Comparison of ENCODE assay signal across 9 mouse cellular contexts in genomic region chr15:8710146-8711006, GRCm38 (mm10). TPM values are rescaled to one million over a fixed set of nuclear protein-coding genes. Genes with fewer than 3 reads are reported as not detected.
DNase-seq lines count a peak whose midpoint lies in the region; ATAC-seq and TF ChIP-seq lines count a peak whose summit lies in the region.
"Had no signal": no experiment of that assay in that cellular context is flagged by ENCODE, and none has a peak within 500 bp of the region (broad histone marks: within the 10 kb centered on the region; RNA-seq: fewer than 3 reads in every experiment).

Gene Slc1a3 (minus strand): TSS chr15:8710764.

- H3K4me2 ChIP-seq in heart, embryonic 12.5 days, result peak within 1 kb of the TSS; percentile 75
- peak within 1 kb of the TSS; percentile 58 for H3K4me2 ChIP-seq in kidney, embryonic 16.5 days (replicated peaks; ENCODE audit: low read depth, low read length)
- peak within 1 kb of the TSS; percentile 91 for H3K4me2 ChIP-seq in liver, embryonic 12.5 days
- peak within 1 kb of the TSS; percentile 87 for H3K4me2 ChIP-seq in myocyte (ENCODE audit: low read depth)

- H3K36me3 ChIP-seq in embryonic facial prominence, embryonic 10.5 days (replicated peaks), result peaks cover 13% of the 10 kb centered on the region
- H3K36me3 ChIP-seq in heart, embryonic 12.5 days, result peaks cover 8% of the 10 kb centered on the region
- H3K36me3 ChIP-seq in kidney, embryonic 16.5 days (ENCODE audit: insufficient read depth, low read length), result no peaks in the 10 kb centered on the region
- no peaks in the 10 kb centered on the region for H3K36me3 ChIP-seq in liver, embryonic 12.5 days
- no peaks in the 10 kb centered on the region for H3K36me3 ChIP-seq in myocyte (ENCODE audit: control insufficient read depth, insufficient read depth)

- under 1% methylated on average over 34 of the region's 34 CpGs for WGBS in embryonic facial prominence, embryonic 10.5 days
- 1% methylated on average over 34 of the region's 34 CpGs for WGBS in heart, embryonic 12.5 days
- WGBS in kidney, embryonic 16.5 days, result under 1% methylated on average over 34 of the region's 34 CpGs
- WGBS in liver, embryonic 12.5 days (ENCODE audit: insufficient replicate concordance), result under 1% methylated on average over 34 of the region's 34 CpGs

- peak within 1 kb of the TSS; percentile 78 for H3K9ac ChIP-seq in heart, embryonic 12.5 days
- peak within 1 kb of the TSS; percentile 61 for H3K9ac ChIP-seq in kidney, embryonic 16.5 days (replicated peaks; ENCODE audit: low read length)
- peak within 1 kb of the TSS; percentile 66 for H3K9ac ChIP-seq in liver, embryonic 12.5 days

- no peaks in the 10 kb centered on the region for H3K79me2 ChIP-seq in myocyte (ENCODE audit: control insufficient read depth, insufficient read depth)

- peaks cover 20% of the 10 kb centered on the region for H3K27me3 ChIP-seq in embryonic facial prominence, embryonic 10.5 days (replicated peaks; ENCODE audit: low read depth, poor library complexity, severe bottlenecking)
- no peaks in the 10 kb centered on the region for H3K27me3 ChIP-seq in heart, embryonic 12.5 days (replicated peaks)
- H3K27me3 ChIP-seq in kidney, embryonic 16.5 days (ENCODE audit: insufficient read depth, low read length), result no peaks in the 10 kb centered on the region
- peaks cover 17% of the 10 kb centered on the region for H3K27me3 ChIP-seq in liver, embryonic 12.5 days (replicated peaks)
- H3K27me3 ChIP-seq in myocyte (ENCODE audit: control insufficient read depth, insufficient read depth, insufficient read length), result no peaks in the 10 kb centered on the region
- H3K27me3 ChIP-seq: Patski had no signal

- TF ChIP-seq POLR2A in myocyte (IDR thresholded peaks at IDR 0.05; ENCODE audit: insufficient read length, low read depth), result peak; percentile 45

- peak within 1 kb of the TSS; percentile 78 for H3K4me3 ChIP-seq in embryonic facial prominence, embryonic 10.5 days
- peak within 1 kb of the TSS; percentile 78 for H3K4me3 ChIP-seq in heart, embryonic 12.5 days
- peak within 1 kb of the TSS; percentile 63 for H3K4me3 ChIP-seq in kidney, embryonic 16.5 days (ENCODE audit: low read length)
- peak within 1 kb of the TSS; percentile 65 for H3K4me3 ChIP-seq in liver, embryonic 12.5 days
- H3K4me3 ChIP-seq in myocyte, result peak within 1 kb of the TSS; percentile 29

- peaks cover 30% of the 10 kb centered on the region for H3K4me1 ChIP-seq in embryonic facial prominence, embryonic 10.5 days
- peaks cover 13% of the 10 kb centered on the region for H3K4me1 ChIP-seq in heart, embryonic 12.5 days (replicated peaks)
- peaks cover 6% of the 10 kb centered on the region; the same call in 1 of the 2 replicates for H3K4me1 ChIP-seq in kidney, embryonic 16.5 days (ENCODE audit: insufficient read depth, low read length)
- peaks cover 38% of the 10 kb centered on the region for H3K4me1 ChIP-seq in liver, embryonic 12.5 days

- ATAC-seq in heart, embryonic 12.5 days (ENCODE audit: insufficient number of reproducible peaks, low FRiP score), result peak; percentile 86
- peak; percentile 94 for ATAC-seq in kidney, embryonic 16.5 days (ENCODE audit: low FRiP score, low TSS enrichment)
- peak; percentile 82 for ATAC-seq in liver, embryonic 12.5 days
- ATAC-seq: Patski had no signal

- H3K27ac ChIP-seq in embryonic facial prominence, embryonic 10.5 days (replicated peaks), result peak within 1 kb of the TSS; percentile 86
- H3K27ac ChIP-seq in heart, embryonic 12.5 days (ENCODE audit: poor library complexity, severe bottlenecking), result peak within 1 kb of the TSS; percentile 64
- H3K27ac ChIP-seq in kidney, embryonic 16.5 days (ENCODE audit: low read length), result no peak within 1 kb of the TSS
- H3K27ac ChIP-seq in liver, embryonic 12.5 days, result no peak within 1 kb of the TSS

- H3K9me3 ChIP-seq in embryonic facial prominence, embryonic 10.5 days, result no peaks in the 10 kb centered on the region
- H3K9me3 ChIP-seq in heart, embryonic 12.5 days (replicated peaks), result no peaks in the 10 kb centered on the region
- H3K9me3 ChIP-seq in kidney, embryonic 16.5 days (ENCODE audit: low read length), result no peaks in the 10 kb centered on the region
- no peaks in the 10 kb centered on the region for H3K9me3 ChIP-seq in liver, embryonic 12.5 days (replicated peaks)

- peak; percentile 12 for DNase-seq in thymus, postnatal 0 days (ENCODE audit: low spot score)
- DNase-seq in thymus, adult 18-20 months, result no peak
- peak; percentile 72 for DNase-seq in embryonic facial prominence, embryonic 10.5 days (ENCODE audit: low spot score)
- DNase-seq in testis, postnatal 14 days (ENCODE audit: low spot score), result peak; percentile 17

- H3ac ChIP-seq in myocyte (ENCODE audit: control insufficient read depth, insufficient read length), result no peak within 1 kb of the TSS

TF ChIP-seq in myocyte, 11 proteins besides CTCF, POLR2A, EP300 and RAD21:
- TF ChIP-seq REST (IDR thresholded peaks at IDR 0.05; ENCODE audit: insufficient read depth, insufficient read length), result no peak
- no peak for TF ChIP-seq SRF (IDR thresholded peaks at IDR 0.05; ENCODE audit: control insufficient read depth, insufficient read length, low read depth)
- no peak for TF ChIP-seq MYOD1 (IDR thresholded peaks at IDR 0.05; ENCODE audit: control insufficient read depth in 1 of 3, insufficient read length in 2 of 3, low read depth in 2 of 3)
- TF ChIP-seq MAX (IDR thresholded peaks at IDR 0.05; ENCODE audit: low read depth), result no peak
- no peak for TF ChIP-seq TCF3 (IDR thresholded peaks at IDR 0.05; ENCODE audit: insufficient read length, low read depth)
- no peak for TF ChIP-seq E2F4 (IDR thresholded peaks at IDR 0.05; ENCODE audit: insufficient read depth)
- TF ChIP-seq CEBPB (IDR thresholded peaks at IDR 0.05; ENCODE audit: insufficient read depth, poor library complexity, severe bottlenecking), result no peak
- TF ChIP-seq TCF12 (IDR thresholded peaks at IDR 0.05; ENCODE audit: insufficient read depth, poor library complexity, severe bottlenecking), result no peak
- TF ChIP-seq MYOG (IDR thresholded peaks at IDR 0.05; ENCODE audit: control insufficient read depth in 1 of 3, insufficient read depth in 1 of 3, insufficient read length in 2 of 3, low read depth in 2 of 3), result no peak
- no peak for TF ChIP-seq USF1 (IDR thresholded peaks at IDR 0.05; ENCODE audit: low read depth)
- TF ChIP-seq POLR2AphosphoS2 (IDR thresholded peaks at IDR 0.05; ENCODE audit: insufficient read length, low read depth), result no peak

RNA-seq across cellular contexts. Expression of gene Slc1a3, which starts in this region (rescaled TPM):
- 14.5 and 18.0 TPM in 2 replicates for polyA plus RNA-seq in thymus, postnatal 0 days (2015; fragmentation: Nextera tagmentation; extraction: Ambion mirVana)
- polyA plus RNA-seq in embryonic facial prominence, embryonic 10.5 days (2016; fragmentation: Nextera tagmentation; extraction: Ambion mirVana), result 24.2 and 25.7 TPM in 2 replicates
- 19.7 and 19.9 TPM in 2 replicates for polyA plus RNA-seq in heart, embryonic 12.5 days (2016; fragmentation: Nextera tagmentation; extraction: Ambion mirVana)
- polyA plus RNA-seq in kidney, embryonic 16.5 days (2015; fragmentation: Nextera tagmentation; extraction: Ambion mirVana), result 14.6 and 18.0 TPM in 2 replicates
- polyA plus RNA-seq in liver, embryonic 12.5 days (2016; fragmentation: Nextera tagmentation; extraction: Ambion mirVana), result 2.4 and 3.0 TPM in 2 replicates
- polyA plus RNA-seq in myocyte (2012; fragmentation: generic; extraction: Trizol), result 0.47 TPM

Comparison
In these comparisons a context has a peak if more than half of its experiments do, and no peak if none do; other contexts are left out.
1. DNase-seq: peak in thymus, postnatal 0 days (single experiment), embryonic facial prominence, embryonic 10.5 days (single experiment) and testis, postnatal 14 days (single experiment); none in thymus, adult 18-20 months (0 of 2).
2. H3K27ac ChIP-seq: peak in embryonic facial prominence, embryonic 10.5 days (single experiment) and heart, embryonic 12.5 days (single experiment); none in kidney, embryonic 16.5 days (single experiment) and liver, embryonic 12.5 days (single experiment).
3. Peak in every context shown above with its lines, with median percentiles within 50 percentile points of each other: H3K4me3 ChIP-seq, ATAC-seq, H3K4me2 ChIP-seq and H3K9ac ChIP-seq.